Mouse (Mus musculus): ENCODE data around the gene Itfg2. TPM values are rescaled to one million over a fixed set of nuclear protein-coding genes. Genes with fewer than 3 reads are reported as not detected.

The Itfg2 gene
- polyA plus RNA-seq, 1 experiment from 2014 or later = 27.2 TPM

GRCm38 (mm10) chr6:128362381-128363006 lies 62.2 kb downstream of the Itfg2 start, which contains the start of the genes Rhno1 and Foxm1:
TSS of gene Rhno1 (minus strand) at chr6:128362911.
TSS of gene Foxm1 (plus strand) at chr6:128362967.
- peak; percentile 97 for DNase-seq (ENCODE audit: low spot score, missing footprints)
- WGBS = under 1% methylated on average over 69 of the region's 76 CpGs
- H3K27me3 ChIP-seq (ENCODE audit: control insufficient read depth, insufficient read depth, low read length) = no peaks in the 10 kb centered on the region
- H3K27ac ChIP-seq (ENCODE audit: low read depth, low read length) = peak within 1 kb of the TSS; percentile 90
- peak within 1 kb of the TSS; percentile 69 for H3K4me2 ChIP-seq
- H3K9me3 ChIP-seq (ENCODE audit: control insufficient read depth, low read length) = no peaks in the 10 kb centered on the region
- peak within 1 kb of the TSS; percentile 90 for H3K4me3 ChIP-seq (ENCODE audit: low read depth, low read length)
- H3K4me1 ChIP-seq (ENCODE audit: control insufficient read depth, insufficient read depth, low read length) = peaks cover 10% of the 10 kb centered on the region
- H3K36me3 ChIP-seq (ENCODE audit: control insufficient read depth, insufficient read depth, low read length) = peaks cover 24% of the 10 kb centered on the region
- ATAC-seq (ENCODE audit: low FRiP score) = peak; percentile 91
- peak within 1 kb of the TSS; percentile 95 for H3K9ac ChIP-seq (ENCODE audit: low read length)

- Histone ChIP-seq H3K4me1 (ENCODE audit: control insufficient read depth, insufficient read depth, low read length) (peaks cover 10% of the 10 kb centered on the region), H3K4me3 (ENCODE audit: low read depth, low read length) (peak overlapping the region; percentile 90), H3K27ac (ENCODE audit: low read depth, low read length) (peak overlapping the region; percentile 90), H3K27me3 (ENCODE audit: control insufficient read depth, insufficient read depth, low read length) (no peaks in the 10 kb centered on the region), H3K4me2 (peak overlapping the region; percentile 69), H3K36me3 (ENCODE audit: control insufficient read depth, insufficient read depth, low read length) (peaks cover 23% of the 10 kb centered on the region), H3K9me3 (ENCODE audit: control insufficient read depth, low read length) (no peaks in the 10 kb centered on the region), H3K9ac (ENCODE audit: low read length) (peak overlapping the region; percentile 95)
- 20% methylated on average over 9 of the region's 9 CpGs for WGBS
- ATAC-seq (ENCODE audit: low FRiP score) (no peak), DNase-seq (ENCODE audit: low spot score, missing footprints) (peak; percentile 87)
Measured at GRCm38 (mm10) chr6:128361901-128362300, 62.8 kb downstream of the Itfg2 start.

Other genes with a start within 250 kb of the Itfg2 start
- 0.39 and 1.7 TPM in 2 replicates for gene Tead4, start 124.1 kb downstream of the Itfg2 start, polyA plus RNA-seq (2014; fragmentation: Nextera tagmentation; extraction: Ambion mirVana)
- 14.5 and 15.5 TPM in 2 replicates for gene Tulp3, start 69.1 kb downstream of the Itfg2 start, polyA plus RNA-seq (2014; fragmentation: Nextera tagmentation; extraction: Ambion mirVana)
- gene Rhno1, start 62.0 kb downstream of the Itfg2 start, polyA plus RNA-seq (2014; fragmentation: Nextera tagmentation; extraction: Ambion mirVana) = 176 and 178 TPM in 2 replicates
- gene Foxm1, start 62.0 kb downstream of the Itfg2 start, polyA plus RNA-seq (2014; fragmentation: Nextera tagmentation; extraction: Ambion mirVana) = 49.8 and 55.3 TPM in 2 replicates
- gene Tex52, start 49.5 kb downstream of the Itfg2 start, polyA plus RNA-seq (2014; fragmentation: Nextera tagmentation; extraction: Ambion mirVana) = 0.25 and 0.44 TPM in 2 replicates
- gene Gm44596, start 49.4 kb downstream of the Itfg2 start, polyA plus RNA-seq (2014; fragmentation: Nextera tagmentation; extraction: Ambion mirVana) = not detected in 2 replicates
- 2.2 and 2.7 TPM in 2 replicates for gene Nrip2, start 25.6 kb downstream of the Itfg2 start, polyA plus RNA-seq (2014; fragmentation: Nextera tagmentation; extraction: Ambion mirVana)
- 559 and 584 TPM in 2 replicates for gene Fkbp4, start 13.7 kb upstream of the Itfg2 start, polyA plus RNA-seq (2014; fragmentation: Nextera tagmentation; extraction: Ambion mirVana)
- gene Pzp, start 101.8 kb upstream of the Itfg2 start, polyA plus RNA-seq (2014; fragmentation: Nextera tagmentation; extraction: Ambion mirVana) = not detected in 2 replicates
- not detected in 2 replicates for gene A2ml1, start 156.7 kb upstream of the Itfg2 start, polyA plus RNA-seq (2014; fragmentation: Nextera tagmentation; extraction: Ambion mirVana)
- not detected in 2 replicates for gene Klrb1a, start 198.6 kb upstream of the Itfg2 start, polyA plus RNA-seq (2014; fragmentation: Nextera tagmentation; extraction: Ambion mirVana)
- gene Clec2h, start 237.5 kb upstream of the Itfg2 start, polyA plus RNA-seq (2014; fragmentation: Nextera tagmentation; extraction: Ambion mirVana) = not detected in 2 replicates